9 mouse cellular contexts compared by ENCODE assay signal in the genomic region with DNA sequence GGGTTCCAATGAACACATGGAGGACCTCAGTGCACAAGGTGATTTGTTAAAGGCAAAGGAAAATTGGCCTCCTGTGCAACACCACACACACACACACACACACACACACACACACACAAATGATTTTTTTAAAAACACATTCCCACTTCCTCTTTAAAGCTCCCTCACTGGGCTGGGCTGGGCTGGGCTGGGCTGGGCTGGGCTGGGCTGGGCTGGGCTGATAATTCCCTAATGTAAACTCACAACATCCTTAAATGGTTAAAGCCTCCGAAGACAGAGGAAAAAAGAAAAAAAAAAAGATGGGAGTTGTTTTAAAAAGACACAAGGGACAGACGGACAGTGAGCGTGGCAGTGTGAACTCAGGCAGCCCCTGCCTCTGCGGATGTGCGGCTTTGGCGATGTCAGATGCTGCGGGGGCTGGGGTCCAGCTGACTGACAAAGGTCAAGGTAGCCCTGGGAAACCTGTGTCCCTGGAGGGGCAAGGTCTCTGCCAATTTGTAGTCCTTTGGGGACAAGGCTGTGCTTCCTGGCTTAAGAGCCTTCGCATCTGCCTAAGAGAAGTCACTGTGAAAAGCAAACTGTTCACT. TPM values are rescaled to one million over a fixed set of nuclear protein-coding genes. Genes with fewer than 3 reads are reported as not detected.
DNase-seq lines count a peak whose midpoint lies in the region; ATAC-seq and TF ChIP-seq lines count a peak whose summit lies in the region.
"Had no signal": no experiment of that assay in that cellular context is flagged by ENCODE, and none has a peak within 500 bp of the region (broad histone marks: within the 10 kb centered on the region; RNA-seq: fewer than 3 reads in every experiment).

No protein-coding gene starts in this region.

- H3K27ac ChIP-seq in heart, embryonic 12.5 days (ENCODE audit: poor library complexity, severe bottlenecking), result 0 out of 2 replicates have a peak overlapping the region, but pooled peaks have one; percentile 20
- H3K27ac ChIP-seq in heart, embryonic 11.5 days (ENCODE audit: low read depth, low read length), result no peak overlapping the region
- H3K27ac ChIP-seq in embryonic facial prominence, embryonic 15.5 days (replicated peaks), result 0 out of 2 replicates have a peak overlapping the region, but pooled peaks have one; percentile 17
- H3K27ac ChIP-seq in liver, embryonic 15.5 days (replicated peaks), result peak overlapping the region; percentile 80

- no peak for DNase-seq in G1E (ENCODE audit: low spot score)
- DNase-seq in right cerebral cortex, adult 18-20 months, result no peak
- DNase-seq in left cerebral cortex, postnatal 36 days (ENCODE audit: low spot score in 2 of 2), result no peak

- intact Hi-C loops in left cerebral cortex, postnatal 36 days (cut with DNase I), result loop anchor here (5.0 kb wide), 1 partner anchor 34 kb away; no protein-coding TSS in a partner anchor

- peaks cover 44% of the 10 kb centered on the region for H3K4me1 ChIP-seq in heart, embryonic 12.5 days (replicated peaks)
- H3K4me1 ChIP-seq in heart, embryonic 11.5 days (ENCODE audit: control insufficient read depth, insufficient read depth, low read length), result peaks cover 29% of the 10 kb centered on the region
- H3K4me1 ChIP-seq in G1E (ENCODE audit: insufficient read depth, low read depth, low read length), result peaks cover 25% of the 10 kb centered on the region
- H3K4me1 ChIP-seq in embryonic facial prominence, embryonic 15.5 days, result peaks cover 42% of the 10 kb centered on the region
- H3K4me1 ChIP-seq in liver, embryonic 15.5 days (replicated peaks), result peaks cover 42% of the 10 kb centered on the region

- H3K4me3 ChIP-seq in heart, embryonic 12.5 days, result no peak overlapping the region
- H3K4me3 ChIP-seq in heart, embryonic 11.5 days (ENCODE audit: low read depth, low read length), result no peak overlapping the region
- peak overlapping the region; percentile 45; the same call in 1 of the 2 replicates for H3K4me3 ChIP-seq in G1E (ENCODE audit: low read depth, low read length)
- no peak overlapping the region for H3K4me3 ChIP-seq in embryonic facial prominence, embryonic 15.5 days (replicated peaks)
- H3K4me3 ChIP-seq in liver, embryonic 15.5 days (replicated peaks), result peak overlapping the region; percentile 30; the same call in 1 of the 2 replicates
- H3K4me3 ChIP-seq: myocyte had no signal

- H3K9ac ChIP-seq in heart, embryonic 12.5 days, result no peak overlapping the region
- no peak overlapping the region for H3K9ac ChIP-seq in heart, embryonic 11.5 days (ENCODE audit: low read depth, low read length)
- H3K9ac ChIP-seq in embryonic facial prominence, embryonic 15.5 days, result no peak overlapping the region
- H3K9ac ChIP-seq in liver, embryonic 15.5 days, result 0 out of 2 replicates have a peak overlapping the region, but pooled peaks have one; percentile 45

- H3K27me3 ChIP-seq in heart, embryonic 12.5 days (replicated peaks), result no peaks in the 10 kb centered on the region
- 0 out of 2 replicates have a peak, but pooled peaks cover 2% of the 10 kb centered on the region for H3K27me3 ChIP-seq in heart, embryonic 11.5 days (ENCODE audit: control insufficient read depth, insufficient read depth, low read length)
- no peaks in the 10 kb centered on the region; the same call in 1 of the 2 replicates for H3K27me3 ChIP-seq in G1E (ENCODE audit: insufficient read depth, low read length)
- H3K27me3 ChIP-seq in embryonic facial prominence, embryonic 15.5 days, result no peaks in the 10 kb centered on the region
- H3K27me3 ChIP-seq in liver, embryonic 15.5 days, result peaks cover 6% of the 10 kb centered on the region; the same call in 1 of the 2 replicates

- TF ChIP-seq CTCF in G1E (IDR thresholded peaks at IDR 0.05; ENCODE audit: low read depth, low read length), result no peak

- WGBS in heart, embryonic 12.5 days, result 54% methylated on average over 8 of the region's 8 CpGs
- WGBS in heart, embryonic 11.5 days (ENCODE audit: insufficient replicate concordance), result 43% methylated on average over 8 of the region's 8 CpGs
- WGBS in embryonic facial prominence, embryonic 15.5 days, result 59% methylated on average over 8 of the region's 8 CpGs
- WGBS in liver, embryonic 15.5 days (ENCODE audit: insufficient replicate concordance), result 29% methylated on average over 8 of the region's 8 CpGs

- H3K36me3 ChIP-seq in heart, embryonic 12.5 days, result no peaks in the 10 kb centered on the region; the same call in 1 of the 2 replicates
- no peaks in the 10 kb centered on the region for H3K36me3 ChIP-seq in heart, embryonic 11.5 days (ENCODE audit: control insufficient read depth, insufficient read depth, low read length)
- no peaks in the 10 kb centered on the region for H3K36me3 ChIP-seq in G1E (replicated peaks)
- no peaks in the 10 kb centered on the region for H3K36me3 ChIP-seq in embryonic facial prominence, embryonic 15.5 days
- no peaks in the 10 kb centered on the region for H3K36me3 ChIP-seq in liver, embryonic 15.5 days (replicated peaks)

- H3K9me3 ChIP-seq in heart, embryonic 12.5 days (replicated peaks), result no peaks in the 10 kb centered on the region
- no peaks in the 10 kb centered on the region for H3K9me3 ChIP-seq in heart, embryonic 11.5 days (replicated peaks; ENCODE audit: control insufficient read depth, low read length)
- no peaks in the 10 kb centered on the region for H3K9me3 ChIP-seq in G1E (replicated peaks)
- no peaks in the 10 kb centered on the region for H3K9me3 ChIP-seq in embryonic facial prominence, embryonic 15.5 days (replicated peaks)
- no peaks in the 10 kb centered on the region for H3K9me3 ChIP-seq in liver, embryonic 15.5 days (replicated peaks)

- ATAC-seq in heart, embryonic 12.5 days (ENCODE audit: insufficient number of reproducible peaks, low FRiP score), result no peak
- ATAC-seq in heart, embryonic 11.5 days (replicated peaks; ENCODE audit: insufficient number of reproducible peaks, low FRiP score, low TSS enrichment), result no peak
- 0 out of 2 replicates have a peak, but pooled peaks have one; percentile 22 for ATAC-seq in G1E (ENCODE audit: extremely low read depth, insufficient number of reproducible peaks, low FRiP score, poor library complexity, severe bottlenecking)
- ATAC-seq in embryonic facial prominence, embryonic 15.5 days (ENCODE audit: insufficient number of reproducible peaks, low FRiP score, low TSS enrichment, low read depth), result no peak
- peak; percentile 78 for ATAC-seq in liver, embryonic 15.5 days (ENCODE audit: insufficient read depth)
- no peak for ATAC-seq in activated CD4-positive, CD25-positive, alpha-beta regulatory T cell, adult 4 months

- no peak overlapping the region for H3K4me2 ChIP-seq in heart, embryonic 12.5 days
- H3K4me2 ChIP-seq in heart, embryonic 11.5 days, result no peak overlapping the region
- H3K4me2 ChIP-seq in embryonic facial prominence, embryonic 15.5 days (replicated peaks), result no peak overlapping the region
- peak overlapping the region; percentile 69 for H3K4me2 ChIP-seq in liver, embryonic 15.5 days

RNA-seq across cellular contexts. Expression of a gene that starts 26.3 kb away (rescaled TPM):
- polyA plus RNA-seq in heart, embryonic 12.5 days (2016; fragmentation: Nextera tagmentation; extraction: Ambion mirVana), result 23.2 and 24.3 TPM in 2 replicates
- 18.4 and 19.3 TPM in 2 replicates for polyA plus RNA-seq in heart, embryonic 11.5 days (2014; fragmentation: Nextera tagmentation; extraction: Ambion mirVana)
- 11.6 and 38.6 TPM in 2 replicates for total RNA-seq in G1E (2014; fragmentation: Nextera tagmentation)
- 10.6 and 10.8 TPM in 2 replicates for total RNA-seq in G1E (2017)
- 20.2 and 22.8 TPM in 2 replicates for polyA plus RNA-seq in G1E (2012)
- 82.2 and 86.2 TPM in 2 replicates for polyA plus RNA-seq in embryonic facial prominence, embryonic 15.5 days (2015; fragmentation: Nextera tagmentation; extraction: Ambion mirVana)
- 17.1 and 19.8 TPM in 2 replicates for polyA plus RNA-seq in liver, embryonic 15.5 days (2015; fragmentation: Nextera tagmentation; extraction: Ambion mirVana)
- 10 to 100 TPM; 21.9 to 29.8 TPM for total RNA-seq in left cerebral cortex, postnatal 36 days (2021)
- polyA plus RNA-seq in activated CD4-positive, CD25-positive, alpha-beta regulatory T cell, adult 4 months (2017; shearing (Covaris generic)), result 1 to 10 TPM; 2.4 to 2.5 TPM

Comparison
In these comparisons a context has a peak if more than half of its experiments do, and no peak if none do; other contexts are left out.
1. ATAC-seq: peak in G1E (single experiment) and liver, embryonic 15.5 days (single experiment); none in heart, embryonic 12.5 days (single experiment), heart, embryonic 11.5 days (single experiment), embryonic facial prominence, embryonic 15.5 days (single experiment) and activated CD4-positive, CD25-positive, alpha-beta regulatory T cell, adult 4 months (single experiment).
2. H3K4me3 ChIP-seq: peak in G1E (single experiment) and liver, embryonic 15.5 days (single experiment); none in heart, embryonic 12.5 days (single experiment), heart, embryonic 11.5 days (single experiment) and embryonic facial prominence, embryonic 15.5 days (single experiment).